Mouse (Mus musculus) WW6 (cell line): ENCODE results near the gene Ndufc1.
A peak's percentile ranks its signal among the peaks of the same experiment; 100 is the strongest.
"Not testable (repeated sequence)": the region's sequence is repeated elsewhere in the genome, so short reads cannot be mapped to it uniquely, and the experiment has no call there.

ENCODE experiments used
- DNase-seq: peaks from one replicate; pipeline ENCODE4 v3.0.0-alpha.2; 2013; ENCODE audit warnings: low read depth, low spot score

Gene Ndufc1

DNA sequence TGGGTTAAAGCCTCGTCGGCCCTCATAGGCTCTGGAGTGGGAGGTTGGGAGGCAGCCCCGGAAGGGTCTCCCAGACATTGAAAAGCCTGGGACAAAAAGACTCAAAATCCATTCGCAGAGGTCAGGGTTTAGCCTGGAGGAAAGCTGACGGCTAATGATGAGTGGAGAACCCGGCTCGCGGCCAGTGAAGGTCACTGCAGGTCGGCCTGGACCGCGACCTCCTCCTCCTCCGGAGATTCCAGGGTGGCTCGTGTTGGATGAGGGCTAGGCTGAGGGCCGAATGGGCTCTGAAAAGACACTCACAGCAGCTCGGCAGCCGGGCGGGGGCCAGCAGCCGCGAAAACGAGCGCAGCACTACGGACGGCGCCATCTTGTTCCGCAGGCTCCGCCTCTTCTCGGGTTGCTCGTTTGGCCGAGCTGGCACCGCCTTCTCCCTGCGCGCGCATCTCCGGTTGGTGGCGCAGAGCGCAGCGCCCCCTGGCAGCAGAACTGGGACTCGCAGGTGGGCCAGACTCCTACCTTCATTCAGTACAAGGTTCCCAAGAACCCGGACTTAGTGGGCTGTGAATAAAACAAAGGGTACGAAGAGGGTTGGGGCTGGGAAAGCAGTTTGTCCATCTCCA, at the start of gene Ndufc1:
Ndufc1 (minus strand) TSS at position 428 of the 623 bp plus-strand sequence.
- peak; percentile 90 for DNase-seq

DNA sequence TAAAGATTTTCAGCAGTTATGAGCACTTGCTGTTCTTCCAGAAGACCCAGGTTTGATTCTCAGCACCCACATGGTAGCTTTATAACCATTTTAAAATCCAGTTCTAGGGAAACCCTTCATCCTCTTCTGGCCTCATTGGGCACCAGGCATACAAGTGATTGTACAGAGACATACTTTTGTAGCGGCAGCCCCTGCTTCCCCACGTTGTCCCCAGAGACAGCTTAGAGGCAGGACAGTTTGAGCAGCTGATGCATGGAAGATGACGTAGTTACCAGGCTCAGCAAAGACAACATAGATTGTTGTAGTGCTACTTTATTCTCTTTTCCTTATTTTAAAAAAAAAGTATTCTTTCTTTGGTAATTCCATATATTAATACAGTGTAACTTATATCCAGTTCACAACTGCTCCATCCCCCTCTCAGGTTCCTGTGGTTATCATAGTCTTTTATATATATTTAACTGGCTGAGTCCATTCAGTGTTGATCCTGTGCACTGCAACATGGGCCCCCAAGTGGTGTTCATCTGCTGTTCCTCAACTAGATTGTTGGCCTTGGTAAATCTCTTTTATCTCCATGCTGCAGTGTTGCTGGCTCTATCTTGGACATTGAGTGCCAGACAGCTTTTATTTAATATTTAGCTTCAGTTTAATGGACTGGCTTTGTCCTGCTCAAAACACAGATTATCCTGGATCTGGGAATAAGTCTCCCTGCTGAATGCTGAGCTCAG, 26.2 kb upstream of the Ndufc1 start:
- no peak for DNase-seq

DNA sequence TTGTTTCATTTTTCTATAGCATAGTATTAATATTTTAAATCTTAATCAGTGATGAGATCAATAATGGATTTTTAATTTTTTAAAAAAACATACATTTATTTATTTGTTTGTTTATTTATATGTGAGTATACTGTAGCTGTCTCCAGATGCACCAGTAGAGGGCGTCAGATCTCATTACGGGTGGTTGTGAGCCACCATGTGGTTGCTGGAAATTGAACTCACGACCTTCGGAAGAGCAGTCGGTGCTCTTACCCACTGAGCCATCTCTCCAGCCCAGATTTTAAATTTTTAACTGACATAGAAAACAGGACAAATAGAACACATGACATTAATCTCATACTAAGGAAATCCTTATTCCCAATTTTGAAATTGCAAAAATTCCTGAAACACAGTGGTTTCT, 25.6 kb upstream of the Ndufc1 start:
- DNase-seq, result not testable (repeated sequence)

DNA sequence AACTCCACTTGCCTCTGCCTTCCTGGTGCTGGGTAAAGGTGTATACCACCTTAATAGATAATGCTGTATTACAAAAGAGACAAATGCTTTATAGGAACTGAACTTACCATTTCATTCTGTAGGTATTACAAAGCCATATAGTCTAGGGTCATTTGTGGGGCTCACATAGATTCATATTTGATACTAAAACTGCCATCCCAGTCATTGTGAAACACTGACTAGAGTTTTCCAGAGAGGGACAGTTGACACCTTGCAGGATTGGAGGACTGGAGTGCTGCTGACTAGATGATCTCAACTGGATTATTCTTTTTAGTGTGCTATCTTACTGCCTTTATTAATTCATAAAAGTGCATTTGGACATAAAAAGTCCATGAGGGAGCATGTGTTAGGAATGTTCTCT, 16.6 kb upstream of the Ndufc1 start:
- no peak for DNase-seq

DNA sequence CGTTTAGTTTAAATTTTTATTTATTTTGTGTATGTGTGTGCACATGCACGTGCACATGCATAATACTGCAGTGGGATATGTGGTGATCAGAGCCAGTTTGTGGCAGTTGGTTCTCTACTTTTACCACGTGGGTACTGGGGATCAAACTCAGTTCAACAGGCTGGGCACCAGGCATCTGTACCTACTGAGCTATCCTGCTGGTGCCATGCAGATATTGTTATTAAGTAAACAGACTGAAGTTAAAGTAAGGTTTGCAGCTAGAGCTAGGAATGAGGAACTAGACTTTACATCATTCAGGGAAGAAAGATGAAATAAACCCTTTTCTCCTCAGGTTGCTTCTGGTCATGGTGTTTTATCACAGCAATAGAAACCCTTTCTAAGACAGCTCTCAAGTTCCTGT, 13.1 kb upstream of the Ndufc1 start:
- DNase-seq, result no peak

DNA sequence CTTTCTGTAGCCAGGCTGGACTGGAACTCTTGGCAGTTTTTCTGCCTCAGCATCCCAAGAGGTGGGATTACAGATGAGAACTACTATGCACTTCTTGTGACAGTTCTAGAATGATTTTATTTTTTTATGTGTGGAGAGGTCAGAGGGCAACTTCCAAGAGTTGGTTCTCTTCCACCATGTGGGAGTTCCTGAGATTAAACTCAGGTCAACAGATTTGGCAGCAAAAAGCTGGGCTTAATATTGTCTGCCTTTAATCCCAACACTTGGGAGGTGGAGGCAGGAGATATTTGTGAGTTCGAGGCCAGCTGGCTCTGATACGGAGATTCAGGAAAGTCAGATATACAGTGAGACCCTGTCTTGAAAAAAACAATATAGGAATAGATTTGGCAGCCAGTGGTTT, 9.2 kb upstream of the Ndufc1 start:
- DNase-seq, result no peak

DNA sequence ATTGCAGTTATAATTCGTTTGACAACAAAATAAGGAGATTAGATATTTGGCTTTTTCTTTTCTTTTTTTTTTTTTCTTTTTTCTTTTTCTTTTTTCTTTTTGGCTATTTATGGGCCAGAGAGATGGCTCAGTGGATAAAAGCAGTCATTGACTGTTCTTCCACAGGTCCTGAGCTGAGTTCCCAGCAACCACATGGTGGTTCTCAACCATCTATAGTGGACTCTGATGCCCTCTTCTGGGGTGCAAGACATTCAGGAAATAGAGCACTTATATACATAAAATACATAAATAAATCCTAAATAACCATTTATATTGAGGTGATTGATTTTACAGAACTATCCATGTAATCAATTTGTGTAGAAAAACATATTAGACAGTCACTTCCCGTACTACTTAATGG, 8.7 kb upstream of the Ndufc1 start:
- no peak for DNase-seq

DNA sequence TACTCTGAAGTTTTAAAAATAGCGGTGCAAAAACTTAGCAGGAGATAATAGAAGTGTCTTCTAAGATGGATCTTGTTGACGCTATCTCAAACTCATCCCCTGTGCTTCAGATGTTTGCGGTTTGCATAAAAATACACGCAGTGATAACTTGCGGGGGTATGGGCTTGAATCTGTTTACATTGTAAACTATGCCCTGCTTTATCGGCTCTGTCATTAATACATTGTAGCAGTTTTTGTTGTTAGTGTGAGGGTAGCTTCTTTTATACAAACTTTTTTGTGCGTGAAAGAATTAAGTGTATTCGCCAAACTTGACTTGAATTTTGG, 8.3 kb upstream of the Ndufc1 start:
- no peak for DNase-seq

DNA sequence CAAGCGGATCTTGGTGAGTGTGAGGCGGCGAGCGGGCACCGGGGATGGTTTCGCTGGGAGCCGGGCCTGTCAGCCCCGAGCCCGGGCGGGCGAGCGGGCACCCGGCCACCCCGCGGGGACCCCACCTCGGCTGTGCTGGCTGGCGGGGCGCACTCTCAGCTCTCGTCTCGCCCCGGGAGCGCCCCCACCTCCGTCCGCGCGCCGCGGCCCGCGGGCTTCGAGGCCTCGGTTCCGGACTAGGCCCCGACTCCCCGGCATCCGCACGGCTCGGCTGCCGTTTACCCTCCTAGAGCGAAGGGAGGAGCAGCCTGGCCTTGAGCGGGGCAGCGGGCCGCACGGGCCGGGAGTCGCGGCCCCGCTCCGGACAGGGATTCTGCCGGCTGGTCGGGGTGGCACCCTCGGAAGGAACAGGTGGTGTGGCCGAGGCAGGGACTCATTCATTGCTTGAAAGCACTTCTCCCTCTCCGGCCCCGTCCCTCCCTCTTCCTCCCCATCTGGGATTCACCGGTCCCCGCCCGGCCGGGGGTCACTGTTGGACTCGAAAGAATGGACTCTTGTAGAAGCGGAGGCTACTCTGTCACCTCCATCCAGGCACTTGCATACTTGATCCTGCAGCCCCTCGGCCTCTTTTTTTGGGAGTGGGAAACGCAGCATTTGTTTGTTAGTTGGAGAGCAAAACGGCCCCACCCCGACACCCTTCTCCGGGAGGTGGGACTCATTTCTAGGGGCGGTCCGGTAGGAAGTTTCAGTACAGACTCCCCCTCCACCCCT, 7.8 kb upstream of the Ndufc1 start:
- DNase-seq, result no peak

DNA sequence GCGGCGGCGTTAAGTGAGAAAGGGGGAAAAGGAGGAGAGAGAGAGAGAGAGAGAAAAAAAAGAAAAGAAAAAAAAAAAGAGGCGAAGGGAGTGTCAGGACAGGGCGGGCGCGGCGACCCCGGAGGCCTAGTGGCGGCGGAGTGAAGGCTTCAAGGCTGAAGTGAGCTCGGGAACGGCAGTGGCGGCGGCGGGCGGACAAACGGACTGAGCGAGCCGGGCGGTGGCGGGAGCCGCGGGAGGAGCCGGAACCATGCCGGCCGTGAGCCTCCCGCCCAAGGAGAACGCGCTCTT, 7.2 kb upstream of the Ndufc1 start:
- DNase-seq, result no peak

DNA sequence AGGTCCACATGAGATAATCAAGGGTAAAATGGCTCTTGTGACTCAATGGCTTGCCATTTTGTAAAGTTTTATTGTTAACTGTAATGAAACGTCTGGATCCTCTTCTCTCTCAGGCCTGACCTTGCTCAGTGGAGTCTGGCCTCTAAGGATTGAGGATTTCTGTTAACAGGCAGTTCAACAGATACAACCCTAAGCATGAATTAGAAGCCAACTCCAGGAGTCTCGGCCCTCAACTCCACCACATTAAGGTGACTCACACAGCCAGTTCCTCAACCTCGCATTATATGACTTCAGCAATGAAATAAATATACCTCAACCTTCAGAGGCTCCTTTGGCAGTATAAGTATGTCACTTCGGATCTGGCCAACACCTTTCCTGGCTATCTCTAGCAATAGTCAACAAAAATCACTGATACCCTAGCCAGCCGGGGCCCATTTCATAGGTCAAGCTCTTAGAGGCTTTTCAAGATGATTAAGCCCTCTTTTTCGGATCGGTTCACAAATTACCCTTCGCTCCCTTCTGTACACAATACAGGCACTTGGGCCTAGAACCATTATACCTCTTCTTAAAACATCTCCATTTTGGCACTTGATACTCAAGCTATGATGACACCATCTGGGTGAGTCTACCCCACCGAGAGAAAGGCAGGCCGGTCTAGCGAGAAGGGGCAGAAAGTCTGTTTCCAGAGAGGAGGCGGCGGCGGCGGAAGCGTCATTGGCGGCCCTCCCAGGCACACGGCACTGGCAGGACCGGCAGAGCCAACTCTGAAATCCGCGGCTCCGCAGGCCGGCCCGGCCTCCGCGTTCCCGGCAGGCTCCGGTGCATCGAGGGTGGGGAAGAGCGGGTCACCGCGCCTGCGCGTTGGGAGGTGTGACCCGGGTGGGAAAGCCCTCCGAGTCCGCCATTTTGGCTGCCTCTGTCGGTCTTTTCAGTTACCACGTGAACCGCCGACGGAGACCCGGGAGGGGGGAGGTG, 6.6 kb upstream of the Ndufc1 start, which contains the start of gene Naa15:
Naa15 (plus strand) TSS at position 51 of the 975 bp plus-strand sequence.
- DNase-seq, result peak; percentile 82

DNA sequence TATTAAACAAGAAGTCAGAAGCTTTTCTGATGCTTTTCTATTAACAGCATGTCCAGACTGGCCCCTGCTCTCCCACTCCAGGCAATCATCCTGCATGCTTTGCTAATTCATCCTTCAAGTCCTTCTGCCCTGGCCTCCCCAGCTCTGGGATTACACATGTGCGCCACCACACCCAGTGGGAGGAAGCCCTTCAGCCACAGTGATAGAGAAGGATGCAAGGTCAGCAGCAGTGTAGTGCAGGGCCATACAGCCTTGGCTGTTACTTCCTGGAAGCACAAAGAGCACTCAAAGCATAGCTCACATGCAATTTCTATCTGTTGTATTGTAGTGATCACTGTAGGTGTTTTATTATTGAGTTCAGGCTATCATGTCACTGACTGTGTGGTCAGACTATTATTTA, 4.5 kb upstream of the Ndufc1 start:
- DNase-seq, result no peak

DNA sequence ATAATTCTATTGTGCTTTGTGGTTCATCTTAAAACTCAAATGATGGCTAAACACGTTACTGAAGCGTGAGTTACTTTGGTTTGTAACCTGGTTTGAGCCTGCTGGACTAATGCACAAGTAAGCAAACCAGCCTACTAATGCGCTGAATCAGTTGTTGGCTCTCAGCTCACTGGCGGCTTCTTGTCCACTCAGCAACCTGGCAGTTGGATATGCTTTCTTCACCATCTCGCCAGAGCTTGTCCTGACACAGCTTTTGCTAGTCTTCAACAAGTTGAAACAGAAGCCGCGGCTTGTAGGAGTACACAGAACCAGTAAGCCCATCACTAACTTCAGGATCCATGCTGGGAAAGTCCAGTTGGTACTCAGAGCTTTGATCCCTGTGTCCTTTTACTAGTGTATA, 3.7 kb upstream of the Ndufc1 start:
- DNase-seq, result no peak

DNA sequence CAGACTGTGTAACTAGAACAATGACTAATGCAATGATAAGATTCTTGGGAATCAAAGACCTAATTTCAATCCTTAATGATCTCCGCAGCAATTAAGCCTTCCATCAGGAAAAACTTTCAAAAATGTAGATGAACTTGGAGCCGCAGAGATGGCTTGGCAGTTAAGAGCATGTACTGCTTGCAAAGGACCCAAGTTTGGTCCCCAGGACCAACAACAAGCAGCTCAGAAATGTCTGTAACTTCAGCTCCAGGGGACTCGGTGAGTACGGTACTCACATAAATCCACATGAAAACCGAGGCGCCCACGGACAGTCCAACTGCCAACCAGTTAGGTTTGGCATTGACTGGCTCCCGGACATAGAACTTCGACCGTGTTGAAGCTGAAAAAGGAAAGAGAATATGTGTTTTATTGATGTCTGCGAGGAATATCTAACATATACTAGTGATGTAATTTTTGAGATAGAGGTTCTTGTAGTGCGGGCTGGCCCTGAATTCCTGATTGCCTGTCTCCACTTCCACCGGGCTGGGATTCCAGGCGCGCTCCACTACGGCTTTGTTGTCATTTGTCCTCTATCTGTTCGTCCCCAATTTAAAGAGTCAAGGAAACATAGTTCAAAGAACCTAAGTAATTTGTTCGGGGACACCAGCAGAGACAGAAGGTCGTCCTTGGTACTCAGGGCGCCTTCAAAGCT, 773 bp downstream of the Ndufc1 start:
- DNase-seq, result no peak

DNA sequence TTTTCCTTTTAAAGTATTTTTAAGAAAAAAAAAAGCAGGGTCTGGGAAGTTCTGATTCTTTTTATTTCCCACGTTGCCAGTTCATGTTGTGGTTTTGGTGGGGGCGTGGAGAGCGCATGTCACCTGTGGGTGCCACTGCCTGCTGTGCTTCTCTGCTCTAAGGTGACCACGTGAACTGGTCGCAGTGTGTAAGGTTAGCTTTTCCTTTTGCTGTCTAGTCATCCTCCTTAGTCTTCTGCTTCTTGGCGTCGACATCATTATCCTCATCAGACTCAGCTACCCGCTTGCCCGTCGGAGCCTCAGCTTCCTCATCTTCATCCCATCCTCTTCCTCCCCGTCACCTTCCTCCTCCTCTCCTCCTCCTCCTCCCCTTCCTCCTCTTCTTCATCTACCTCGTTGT, 6.2 kb downstream of the Ndufc1 start:
- no peak for DNase-seq

DNA sequence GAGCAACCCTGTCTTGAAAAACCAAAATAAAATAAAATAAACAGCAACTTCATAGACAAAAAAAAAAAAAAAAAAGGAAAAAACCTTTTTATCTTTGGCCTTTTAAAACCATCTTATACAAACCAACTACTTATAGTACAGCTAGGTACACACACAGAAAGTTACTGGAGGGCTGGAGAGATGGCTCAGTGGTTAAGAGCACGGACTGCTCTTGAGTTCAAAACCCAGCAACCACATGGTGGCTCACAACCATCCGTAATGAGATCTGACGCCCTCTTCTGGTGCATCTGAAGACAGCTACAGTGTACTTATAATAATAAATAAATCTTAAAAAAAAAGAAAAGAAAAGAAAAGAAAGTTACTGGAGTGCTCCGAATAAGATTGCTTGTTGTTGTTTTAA, 6.7 kb downstream of the Ndufc1 start:
- not testable (repeated sequence) for DNase-seq

DNA sequence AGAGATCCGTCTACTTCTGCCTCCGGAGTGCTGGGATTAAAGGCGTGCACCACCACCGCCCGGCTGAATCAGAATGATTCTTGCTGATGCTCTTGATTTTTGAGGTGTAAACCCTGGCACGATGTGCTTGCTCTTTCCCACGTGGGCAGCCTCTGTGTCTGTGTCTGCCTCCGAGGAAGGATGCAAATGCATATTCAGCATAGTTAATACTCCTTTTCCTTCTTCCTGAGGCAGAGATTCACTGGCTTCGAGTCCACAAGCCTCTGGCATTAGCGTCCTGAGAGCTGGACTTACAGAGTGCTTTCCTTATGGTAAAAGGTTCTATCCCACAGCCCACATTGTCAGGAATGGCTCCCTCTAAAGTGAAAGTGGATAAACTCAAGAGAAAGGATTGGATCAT, 8.1 kb downstream of the Ndufc1 start:
- no peak for DNase-seq

DNA sequence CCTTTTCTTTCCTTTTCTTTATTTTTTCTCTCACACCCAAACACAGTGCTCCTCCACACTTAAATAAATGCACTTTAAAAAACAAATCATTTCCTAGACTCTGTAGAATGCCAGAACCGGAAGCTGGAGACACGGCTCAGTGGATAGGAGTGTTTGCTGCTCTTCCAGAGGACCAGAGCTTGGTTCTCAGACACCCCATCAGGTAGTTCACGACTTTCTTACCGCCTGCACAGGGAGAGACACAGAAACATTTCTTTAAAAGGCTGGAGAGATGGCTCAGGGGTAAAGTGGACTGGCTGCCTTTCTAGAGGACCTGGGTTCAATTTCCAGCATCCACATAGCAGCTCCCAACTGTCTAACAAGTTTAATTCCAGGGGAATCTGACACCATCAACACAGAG, 9.3 kb downstream of the Ndufc1 start:
- no peak for DNase-seq

DNA sequence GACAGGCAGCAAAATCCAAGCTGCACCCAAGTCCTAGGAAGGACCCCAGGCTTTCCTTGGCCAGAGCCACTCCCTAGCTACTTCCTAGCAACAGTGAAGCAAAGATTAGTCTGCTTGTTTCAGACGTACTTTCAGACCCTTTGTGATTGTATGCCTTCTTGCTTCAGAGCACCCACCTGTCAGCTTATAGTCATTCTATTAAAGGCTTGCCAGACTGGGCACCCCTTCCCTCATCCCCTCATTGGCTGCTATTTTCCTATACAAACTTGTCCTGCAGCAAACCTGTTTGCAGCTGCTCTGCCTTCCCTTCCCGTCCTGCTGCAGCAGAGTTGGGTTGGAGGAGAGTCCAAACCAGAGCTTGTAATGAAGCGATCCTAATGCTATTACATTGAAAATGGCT, 10.1 kb downstream of the Ndufc1 start:
- no peak for DNase-seq

DNA sequence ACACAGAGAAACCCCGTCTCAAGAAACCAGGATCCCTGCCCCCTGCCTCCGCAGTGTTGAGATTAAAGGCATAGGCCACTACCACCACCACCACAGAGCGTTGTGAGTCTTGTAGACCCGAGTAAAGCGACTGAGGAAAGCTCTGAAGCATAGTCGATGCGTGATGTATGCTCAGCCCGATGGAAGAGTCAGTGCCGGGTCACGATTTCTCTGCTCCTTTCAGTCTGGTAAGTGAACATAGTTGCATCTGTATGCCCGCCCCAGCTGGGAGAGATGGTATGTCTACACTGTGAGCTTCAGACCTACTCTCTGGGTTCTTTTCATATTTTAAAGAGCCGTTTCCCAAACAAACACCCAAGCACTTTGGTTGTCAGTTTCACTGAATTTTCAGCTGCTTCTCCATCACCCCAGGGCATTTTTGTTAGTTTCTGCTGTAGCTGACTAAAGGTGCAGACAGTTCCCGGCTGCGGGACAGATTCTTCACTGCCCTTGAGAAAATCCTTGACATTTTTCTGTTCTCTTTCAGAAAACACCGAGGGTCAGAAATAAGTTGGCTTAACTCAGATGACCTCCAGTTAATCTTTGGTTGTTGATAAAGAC, 11.0 kb downstream of the Ndufc1 start:
- no peak for DNase-seq
